Mouse (Mus musculus) left cerebral cortex, postnatal 36 days (tissue): ENCODE results near the gene Adcyap1r1. TPM values are rescaled to one million over a fixed set of nuclear protein-coding genes. Genes with fewer than 3 reads are reported as not detected.

Source experiments
- DNase-seq, 2 experiments: peaks; one replicate each; pipeline ENCODE4 v3.0.0; 2021 to 2022; ENCODE audit warnings: low spot score in 2 of 2, mixed read lengths in 1 of 2
- intact Hi-C: fragments of 180-260 bp; cut with DNase I; formaldehyde crosslinking; loops from one replicate; pipeline ENCODE4 v1.15.1; 2025
- total RNA-seq, 2 experiments: library from RNA; stranded (reverse); gene quantifications; 2 replicates each; pipeline ENCODE4 v1.2.3; 2021

Adcyap1r1 gene
- 100 to 1,000 TPM; 110 to 124 TPM for total RNA-seq

GRCm38 (mm10) chr6:55451771-55452371, at the start of gene Adcyap1r1:
Gene Adcyap1r1, plus strand, starts transcription at chr6:55451978.
- intact Hi-C loops = loop anchor here (1.0 kb wide), 1 partner anchor 59 kb away; no protein-coding TSS in a partner anchor
- DNase-seq = peak; percentile 73 to 79

- intact Hi-C loops = no loop called here
- DNase-seq = no peak
Measured at GRCm38 (mm10) chr6:55402041-55402776, 49.6 kb upstream of the Adcyap1r1 start.

GRCm38 (mm10) chr6:55403411-55404309, 48.1 kb upstream of the Adcyap1r1 start:
- intact Hi-C loops = no loop called here
- DNase-seq = no peak

GRCm38 (mm10) chr6:55404421-55404990, 47.3 kb upstream of the Adcyap1r1 start:
- intact Hi-C loops = no loop called here
- DNase-seq = no peak

- DNase-seq = no peak
- intact Hi-C loops = no loop called here
Measured at GRCm38 (mm10) chr6:55407345-55407744, 44.4 kb upstream of the Adcyap1r1 start.

- DNase-seq = no peak
- intact Hi-C loops = no loop called here
Measured at GRCm38 (mm10) chr6:55410119-55410775, 41.5 kb upstream of the Adcyap1r1 start.

GRCm38 (mm10) chr6:55410977-55411376, 40.8 kb upstream of the Adcyap1r1 start:
- intact Hi-C loops = no loop called here
- DNase-seq = no peak

GRCm38 (mm10) chr6:55416202-55416601, 35.6 kb upstream of the Adcyap1r1 start:
- no peak for DNase-seq
- intact Hi-C loops = no loop called here

GRCm38 (mm10) chr6:55418746-55419410, 32.9 kb upstream of the Adcyap1r1 start:
- no peak for DNase-seq
- intact Hi-C loops = no loop called here

GRCm38 (mm10) chr6:55420411-55420810, 31.4 kb upstream of the Adcyap1r1 start:
- intact Hi-C loops = no loop called here
- no peak for DNase-seq

GRCm38 (mm10) chr6:55420869-55421361, 30.9 kb upstream of the Adcyap1r1 start:
- no peak for DNase-seq
- intact Hi-C loops = no loop called here

GRCm38 (mm10) chr6:55432121-55432520, 19.7 kb upstream of the Adcyap1r1 start:
- no peak for DNase-seq
- intact Hi-C loops = no loop called here

GRCm38 (mm10) chr6:55434360-55434759, 17.4 kb upstream of the Adcyap1r1 start:
- intact Hi-C loops = no loop called here
- DNase-seq = peak in 1 of 2 experiments; percentile 45

GRCm38 (mm10) chr6:55435266-55436159, 16.3 kb upstream of the Adcyap1r1 start:
- DNase-seq = no peak
- intact Hi-C loops = no loop called here

GRCm38 (mm10) chr6:55437919-55438318, 13.9 kb upstream of the Adcyap1r1 start:
- intact Hi-C loops = no loop called here
- no peak for DNase-seq

- intact Hi-C loops = no loop called here
- no peak for DNase-seq
Measured at GRCm38 (mm10) chr6:55438837-55439236, 12.9 kb upstream of the Adcyap1r1 start.

GRCm38 (mm10) chr6:55443927-55444688, 7.7 kb upstream of the Adcyap1r1 start:
- DNase-seq = no peak
- intact Hi-C loops = no loop called here
